Mouse (Mus musculus): ENCODE measurements around the gene Arpc1a.

Gene Arpc1a

GRCm38 (mm10) chr5:145147748-145148147, 64.1 kb downstream of the Arpc1a start:
- DNase-seq: no peak

- no peak for DNase-seq
These were observed 65.7 kb downstream of the Arpc1a start for GRCm38 (mm10) chr5:145149294-145149693.

- no peak for DNase-seq
These were observed 69.1 kb downstream of the Arpc1a start for GRCm38 (mm10) chr5:145152690-145153089.

All from cerebellum, adult 11-12 months (tissue).